Mouse (Mus musculus): ENCODE results near the gene Snap47.

DNA sequence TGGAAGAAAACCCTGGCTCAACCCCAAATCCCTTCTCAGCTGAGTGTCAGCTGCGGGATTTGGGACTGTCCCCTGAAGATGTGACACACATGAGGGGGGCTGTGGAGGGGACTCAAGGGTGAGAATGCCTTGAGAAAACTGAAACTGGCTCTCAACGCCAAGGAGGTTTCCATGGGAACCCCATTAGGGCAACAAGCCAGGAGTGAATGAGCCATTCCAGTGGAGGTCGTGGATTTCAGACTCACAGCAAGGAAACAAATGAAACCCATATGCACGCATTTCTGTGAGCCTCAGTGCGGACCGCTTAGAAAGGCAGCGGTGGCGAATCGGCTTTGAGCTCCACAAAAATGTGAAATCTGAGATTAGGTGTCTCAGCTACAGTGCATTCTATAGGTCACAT lies 57.4 kb downstream of the Snap47 start:
- TF ChIP-seq GATA1 (IDR thresholded peaks at IDR 0.05; ENCODE audit: low read length): no peak
- TF ChIP-seq TAL1 (IDR thresholded peaks at IDR 0.05; ENCODE audit: low read length): no peak
